Mouse (Mus musculus): ENCODE results near the gene Bud13. TPM values are rescaled to one million over a fixed set of nuclear protein-coding genes. Genes with fewer than 3 reads are reported as not detected.

Bud13 gene
- total and polyA plus RNA-seq, 3 experiments = 13.9 to 26.3 TPM; not detected in 1

- Histone ChIP-seq H3K9ac (ENCODE audit: control insufficient read depth, low read depth, low read length, poor library complexity, severe bottlenecking) (no peak overlapping the region), H3K9me3 (replicated peaks; ENCODE audit: insufficient read depth, low read length) (no peaks in the 10 kb centered on the region), H3K27me3 (ENCODE audit: control insufficient read depth in 1 of 2, insufficient read depth in 2 of 2, low read length in 2 of 2) (peaks cover 0 to 6% of the 10 kb centered on the region in 2 experiments; a peak in 2 of 4 replicates), H3K27ac (ENCODE audit: control insufficient read depth, low read depth, low read length) (no peak overlapping the region), H3K79me2 (ENCODE audit: control insufficient read depth, insufficient read depth, low read length, poor library complexity) (no peaks in the 10 kb centered on the region), H3K4me1 (ENCODE audit: control insufficient read depth in 1 of 2, insufficient read depth in 2 of 2, low read length in 2 of 2) (no peaks in the 10 kb centered on the region), H3K36me3 (ENCODE audit: control insufficient read depth in 1 of 2, insufficient read depth in 2 of 2, low read length in 2 of 2) (no peaks in the 10 kb centered on the region), H3K4me3 (ENCODE audit: control insufficient read depth in 1 of 2, insufficient read depth in 1 of 2, low read depth in 2 of 2, low read length in 2 of 2) (no peak overlapping the region)
- DNase-seq (ENCODE audit: low read depth, low spot score) = no peak
- TF ChIP-seq MYB (IDR thresholded peaks at IDR 0.05; ENCODE audit: low read depth, low read length) = no peak
- no peak for TF ChIP-seq USF2 (IDR thresholded peaks at IDR 0.05; ENCODE audit: borderline replicate concordance in 1 of 2, insufficient read depth in 1 of 2, low read depth in 1 of 2, low read length in 2 of 2)
- TF ChIP-seq SMC3 (IDR thresholded peaks at IDR 0.05; ENCODE audit: low read depth, low read length) = no peak
- no peak for TF ChIP-seq CHD1 (IDR thresholded peaks at IDR 0.05; ENCODE audit: low read depth, low read length)
- TF ChIP-seq TBP (IDR thresholded peaks at IDR 0.05; ENCODE audit: low read depth, low read length) = no peak
- TF ChIP-seq ZMIZ1 (IDR thresholded peaks at IDR 0.05; ENCODE audit: low read depth, low read length) = no peak
- no peak for TF ChIP-seq MAX (IDR thresholded peaks at IDR 0.05; ENCODE audit: low read length)
- TF ChIP-seq POLR2AphosphoS5 (IDR thresholded peaks at IDR 0.05; ENCODE audit: borderline replicate concordance, low read depth, low read length) = no peak
- no peak for TF ChIP-seq HCFC1 (IDR thresholded peaks at IDR 0.05; ENCODE audit: low read depth, low read length)
- no peak for TF ChIP-seq UBTF (IDR thresholded peaks at IDR 0.05; ENCODE audit: borderline replicate concordance, insufficient read depth, low read depth, low read length)
- TF ChIP-seq GATA1 (IDR thresholded peaks at IDR 0.05; ENCODE audit: low read depth, low read length) = no peak
- TF ChIP-seq POLR2AphosphoS2 (IDR thresholded peaks at IDR 0.05; ENCODE audit: low read length) = no peak
- no peak for TF ChIP-seq ZNF384 (IDR thresholded peaks at IDR 0.05; ENCODE audit: low read depth, low read length)
Measured at GRCm38 (mm10) chr9:46339051-46339652, 56.3 kb downstream of the Bud13 start.

DNA sequence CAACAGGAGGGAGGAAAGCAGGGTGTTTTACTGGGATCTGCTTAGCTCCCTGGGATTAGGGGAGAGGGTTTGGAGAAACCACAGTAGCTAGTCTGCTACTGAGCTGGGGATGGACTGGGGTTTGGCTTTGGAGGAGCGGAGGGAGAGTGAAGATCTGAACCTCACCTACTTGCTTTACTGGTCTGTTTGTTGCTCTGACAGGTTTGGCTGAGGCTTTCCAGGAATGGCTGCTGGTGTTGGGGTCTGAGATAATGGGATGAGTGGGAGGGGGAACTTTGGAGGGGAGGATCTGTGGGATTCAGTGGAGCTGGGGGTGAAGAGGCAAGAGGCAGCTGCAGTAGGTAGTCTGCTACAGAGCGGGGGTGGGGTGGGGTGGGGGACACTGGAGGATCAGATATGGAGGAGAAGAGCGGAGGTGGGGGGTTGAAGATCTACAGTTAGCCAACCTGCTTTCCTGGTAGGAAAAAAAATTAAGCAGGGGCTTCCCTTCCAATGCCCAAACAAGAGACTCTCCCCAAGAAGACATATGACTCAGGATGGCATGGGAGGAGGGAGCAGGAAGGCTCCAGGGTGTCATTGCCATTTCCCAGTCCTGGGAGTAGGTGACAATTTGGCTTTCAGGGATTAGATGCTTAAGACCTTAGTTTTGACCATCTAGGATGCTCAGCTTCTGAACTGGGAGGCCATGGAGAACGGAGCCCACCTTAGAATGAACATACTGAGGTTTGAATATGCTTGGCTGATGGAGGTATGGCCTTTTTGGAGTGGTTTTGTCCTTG is 63.3 kb downstream of the Bud13 start:
- H3K4me1 ChIP-seq (ENCODE audit: control insufficient read depth in 1 of 2, insufficient read depth in 2 of 2, low read length in 2 of 2) = no peaks in the 10 kb centered on the region
- TF ChIP-seq USF1 (IDR thresholded peaks at IDR 0.05; ENCODE audit: low read depth, low read length) = no peak
- TF ChIP-seq ZC3H11A (IDR thresholded peaks at IDR 0.05; ENCODE audit: low read depth, low read length) = no peak
- no peak for TF ChIP-seq NRF1 (IDR thresholded peaks at IDR 0.05; ENCODE audit: insufficient read depth, low read depth, low read length, poor library complexity, severe bottlenecking)
- TF ChIP-seq GATA1 (IDR thresholded peaks at IDR 0.05; ENCODE audit: low read depth, low read length) = no peak
- no peak for TF ChIP-seq KAT2A (conservative IDR thresholded peaks at IDR 0.05; ENCODE audit: low read depth, low read length)
- TF ChIP-seq SMC3 (IDR thresholded peaks at IDR 0.05; ENCODE audit: low read depth, low read length) = no peak
- TF ChIP-seq BHLHE40 (IDR thresholded peaks at IDR 0.05; ENCODE audit: borderline replicate concordance, low read depth, low read length) = no peak
- no peak for TF ChIP-seq MXI1 (IDR thresholded peaks at IDR 0.05; ENCODE audit: low read depth, low read length)
- H3K4me3 ChIP-seq (ENCODE audit: control insufficient read depth in 1 of 2, insufficient read depth in 1 of 2, low read depth in 2 of 2, low read length in 2 of 2) = no peak overlapping the region
- no peak overlapping the region for H3K27ac ChIP-seq (ENCODE audit: control insufficient read depth, low read depth, low read length)
- H3K36me3 ChIP-seq (ENCODE audit: control insufficient read depth in 1 of 2, insufficient read depth in 2 of 2, low read length in 2 of 2) = no peaks in the 10 kb centered on the region
- no peak overlapping the region for H3K9ac ChIP-seq (ENCODE audit: control insufficient read depth, low read depth, low read length, poor library complexity, severe bottlenecking)
- H3K27me3 ChIP-seq (ENCODE audit: control insufficient read depth in 1 of 2, insufficient read depth in 2 of 2, low read length in 2 of 2) = peaks cover 4 to 9% of the 10 kb centered on the region in 2 experiments; a peak in 3 of 4 replicates
- DNase-seq (ENCODE audit: low read depth, low spot score) = no peak
- H3K9me3 ChIP-seq (replicated peaks; ENCODE audit: insufficient read depth, low read length) = no peaks in the 10 kb centered on the region
- no peaks in the 10 kb centered on the region for H3K79me2 ChIP-seq (ENCODE audit: control insufficient read depth, insufficient read depth, low read length, poor library complexity)

All from MEL (cell line).